Mouse (Mus musculus) left cerebral cortex, postnatal 25 days (tissue): Measurements from ENCODE around the gene Snapc5. TPM values are rescaled to one million over a fixed set of nuclear protein-coding genes. Genes with fewer than 3 reads are reported as not detected.
"Not testable (repeated sequence)": the region's sequence is repeated elsewhere in the genome, so short reads cannot be mapped to it uniquely, and the experiment has no call there.

Source experiments
- DNase-seq, 2 experiments: peaks; one replicate each; pipeline ENCODE4 v3.0.0; 2022; ENCODE audit warnings: low spot score in 2 of 2, mixed read lengths in 1 of 2
- intact Hi-C: fragments of 180-260 bp; cut with DNase I; formaldehyde crosslinking; loops from one replicate; pipeline ENCODE4 v1.15.1; 2025
- total RNA-seq, 2 experiments: library from RNA; stranded (reverse); gene quantifications; 2 replicates each; pipeline ENCODE4 v1.2.3; 2021

Snapc5 gene
- total RNA-seq: 10 to 100 TPM; 21.5 to 22.7 TPM

GRCm38 (mm10) chr9:64178974-64179646 lies at the start of gene Snapc5:
TSS of gene Snapc5 (plus strand) at chr9:64179274.
- intact Hi-C loops: loop anchor here (1.0 to 5.0 kb wide), 2 partner anchors 74 to 93 kb away; partner anchors contain the start of gene Map2k1
- DNase-seq: peak; percentile 93 to 95

- intact Hi-C loops: no loop called here
Observed at GRCm38 (mm10) chr9:64131623-64132022, 47.5 kb upstream of the Snapc5 start.

GRCm38 (mm10) chr9:64138896-64139295 lies 40.2 kb upstream of the Snapc5 start:
- DNase-seq: peak; percentile 52 to 59
- intact Hi-C loops: loop anchor here (2.0 kb wide), 1 partner anchor 134 kb away; no protein-coding TSS in a partner anchor

More at GRCm38 (mm10) chr9:64131623-64132022, 47.5 kb upstream of the Snapc5 start:
- no peak for DNase-seq

GRCm38 (mm10) chr9:64139879-64140278 lies 39.2 kb upstream of the Snapc5 start:
- DNase-seq: no peak
- intact Hi-C loops: loop anchor here (2.0 kb wide), 1 partner anchor 133 kb away; no protein-coding TSS in a partner anchor

GRCm38 (mm10) chr9:64156641-64157040 lies 22.4 kb upstream of the Snapc5 start:
- no peak for DNase-seq
- intact Hi-C loops: no loop called here

- DNase-seq: no peak
- intact Hi-C loops: no loop called here
Observed at GRCm38 (mm10) chr9:64160471-64160870, 18.6 kb upstream of the Snapc5 start.

- intact Hi-C loops, DNase-seq: not testable (repeated sequence)
Observed at GRCm38 (mm10) chr9:64169967-64170366, 9.1 kb upstream of the Snapc5 start.

- DNase-seq: no peak
- intact Hi-C loops: no loop called here
Observed at GRCm38 (mm10) chr9:64172145-64172815, 6.8 kb upstream of the Snapc5 start.

- intact Hi-C loops: no loop called here
- DNase-seq: peak; percentile 83 to 84
Observed at GRCm38 (mm10) chr9:64172816-64173665, 6.0 kb upstream of the Snapc5 start, which contains the start of the genes Zwilch and Rpl4. TSS of gene Zwilch (minus strand) at chr9:64173104. TSS of gene Rpl4 (plus strand) at chr9:64173375.

- intact Hi-C loops: no loop called here
Observed at GRCm38 (mm10) chr9:64173666-64174220, 5.3 kb upstream of the Snapc5 start.

GRCm38 (mm10) chr9:64174341-64174740 lies 4.7 kb upstream of the Snapc5 start:
- DNase-seq: no peak
- intact Hi-C loops: no loop called here

More at GRCm38 (mm10) chr9:64173666-64174220, 5.3 kb upstream of the Snapc5 start:
- no peak for DNase-seq

- DNase-seq: no peak
- intact Hi-C loops: loop anchor here (5.0 kb wide), 1 partner anchor 98 kb away; no protein-coding TSS in a partner anchor
Observed at GRCm38 (mm10) chr9:64174766-64175165, 4.3 kb upstream of the Snapc5 start.

- intact Hi-C loops: loop anchor here (5.0 kb wide), 1 partner anchor 97 kb away; no protein-coding TSS in a partner anchor
Observed at GRCm38 (mm10) chr9:64175378-64175777, 3.7 kb upstream of the Snapc5 start.

GRCm38 (mm10) chr9:64178610-64178973 lies 482 bp upstream of the Snapc5 start:
- DNase-seq: no peak
- intact Hi-C loops: loop anchor here (5.0 kb wide), 1 partner anchor 94 kb away; no protein-coding TSS in a partner anchor

More at GRCm38 (mm10) chr9:64175378-64175777, 3.7 kb upstream of the Snapc5 start:
- no peak for DNase-seq

GRCm38 (mm10) chr9:64183295-64183694 lies 4.2 kb downstream of the Snapc5 start:
- intact Hi-C loops: loop anchor here (10.0 kb wide), 1 partner anchor 752 kb away; no protein-coding TSS in a partner anchor
- DNase-seq: not testable (repeated sequence)

GRCm38 (mm10) chr9:64184166-64184840 lies 5.2 kb downstream of the Snapc5 start:
- intact Hi-C loops: loop anchor here (10.0 kb wide), 1 partner anchor 750 kb away; no protein-coding TSS in a partner anchor
- DNase-seq: peak in 1 of 2 experiments; percentile 39

- intact Hi-C loops: no loop called here
- DNase-seq: no peak
Observed at GRCm38 (mm10) chr9:64193879-64194278, 14.8 kb downstream of the Snapc5 start.

- intact Hi-C loops: no loop called here
Observed at GRCm38 (mm10) chr9:64195554-64195953, 16.5 kb downstream of the Snapc5 start.

More at GRCm38 (mm10) chr9:64195554-64195953, 16.5 kb downstream of the Snapc5 start:
- peak; percentile 72 to 91 for DNase-seq
